8 mouse cellular contexts compared by ENCODE assay signal in the genomic region with DNA sequence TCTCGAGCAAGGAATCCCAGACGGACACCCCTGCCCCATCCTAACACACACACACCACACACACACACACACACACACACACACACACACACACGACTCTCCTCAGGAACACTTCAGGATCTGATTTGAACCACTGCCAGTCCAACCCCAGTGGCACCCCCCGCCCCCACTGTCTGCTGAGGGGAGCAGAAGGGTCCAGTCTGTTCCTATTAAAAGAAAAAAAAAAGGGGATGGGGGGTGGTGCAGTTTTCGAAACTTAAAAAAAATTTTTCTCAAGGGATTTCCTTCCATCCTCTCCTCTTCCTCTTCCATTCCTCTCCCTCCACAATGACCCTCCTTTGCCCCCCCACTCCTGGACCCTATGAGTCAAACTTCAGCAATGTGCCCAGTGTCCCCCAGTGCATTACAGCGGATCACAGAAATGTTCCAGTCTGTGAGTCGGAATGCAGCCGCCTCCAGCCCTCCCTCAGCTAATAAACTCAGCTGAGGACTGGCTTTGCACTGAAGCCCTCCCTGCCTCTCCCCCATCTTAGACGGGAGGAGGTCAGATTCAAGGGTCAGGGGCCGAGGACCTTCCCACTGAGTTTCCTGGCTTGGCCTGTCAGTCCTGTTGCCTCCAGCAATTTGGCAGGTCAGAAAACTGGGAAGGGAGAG. TPM values are rescaled to one million over a fixed set of nuclear protein-coding genes. Genes with fewer than 3 reads are reported as not detected.
DNase-seq lines count a peak whose midpoint lies in the region; ATAC-seq and TF ChIP-seq lines count a peak whose summit lies in the region.

No protein-coding gene starts in this region.

- no peak for ATAC-seq in forebrain, postnatal 0 days
- ATAC-seq in intestine, embryonic 16.5 days = 0 out of 2 replicates have a peak, but pooled peaks have one; percentile 10
- ATAC-seq in lung, embryonic 14.5 days (ENCODE audit: insufficient read depth) = no peak; the same call in 1 of the 2 replicates
- ATAC-seq in stomach, embryonic 15.5 days (ENCODE audit: insufficient read depth, low FRiP score, low read depth) = no peak; the same call in 1 of the 2 replicates

- 11% methylated on average over 9 of the region's 10 CpGs for whole genome bisulfite sequencing in forebrain, postnatal 0 days
- WGBS in intestine, embryonic 16.5 days = 15% methylated on average over 10 of the region's 10 CpGs
- WGBS in lung, embryonic 14.5 days = 9% methylated on average over 10 of the region's 10 CpGs
- WGBS in stomach, embryonic 15.5 days = 13% methylated on average over 10 of the region's 10 CpGs

- H3K9ac ChIP-seq in forebrain, postnatal 0 days = peak overlapping the region; percentile 96
- H3K9ac ChIP-seq in intestine, embryonic 16.5 days (ENCODE audit: low read depth, low read length) = peak overlapping the region; percentile 95
- peak overlapping the region; percentile 99 for H3K9ac ChIP-seq in lung, embryonic 14.5 days
- peak overlapping the region; percentile 82; the same call in 1 of the 2 replicates for H3K9ac ChIP-seq in stomach, embryonic 15.5 days

- peak; percentile 38 for DNase-seq in urinary bladder, postnatal 25 days (ENCODE audit: low spot score)
- no peak for DNase-seq in urinary bladder, adult 18-20 months (ENCODE audit: low spot score in 2 of 2)
- DNase-seq in forebrain, postnatal 0 days = no peak
- peak; percentile 78 for DNase-seq in lung, embryonic 14.5 days
- DNase-seq in layer of hippocampus, postnatal 25 days (ENCODE audit: extremely low spot score in 1 of 2, low spot score in 1 of 2) = no peak
- no peak for DNase-seq in ovary, adult 18-20 months (ENCODE audit: low spot score)

- no peaks in the 10 kb centered on the region for H3K27me3 ChIP-seq in forebrain, postnatal 0 days (ENCODE audit: insufficient read depth, low read length)
- H3K27me3 ChIP-seq in intestine, embryonic 16.5 days (replicated peaks; ENCODE audit: control insufficient read depth, insufficient read depth, low read length) = no peaks in the 10 kb centered on the region
- H3K27me3 ChIP-seq in lung, embryonic 14.5 days (ENCODE audit: insufficient read depth, low read length) = no peaks in the 10 kb centered on the region
- H3K27me3 ChIP-seq in stomach, embryonic 15.5 days (replicated peaks) = no peaks in the 10 kb centered on the region

- no peaks in the 10 kb centered on the region for H3K9me3 ChIP-seq in forebrain, postnatal 0 days (ENCODE audit: low read length)
- no peaks in the 10 kb centered on the region for H3K9me3 ChIP-seq in intestine, embryonic 16.5 days (ENCODE audit: control insufficient read depth, low read length)
- H3K9me3 ChIP-seq in lung, embryonic 14.5 days (ENCODE audit: low read depth, low read length) = no peaks in the 10 kb centered on the region
- H3K9me3 ChIP-seq in stomach, embryonic 15.5 days = no peaks in the 10 kb centered on the region

- peak; percentile 1 for TF ChIP-seq CTCF in forebrain, postnatal 0 days (IDR thresholded peaks at IDR 0.05; ENCODE audit: low read depth)
- no peak for TF ChIP-seq CTCF in lung, embryonic 14.5 days (IDR thresholded peaks at IDR 0.05; ENCODE audit: low read depth)

- peak overlapping the region; percentile 86 for H3K4me3 ChIP-seq in forebrain, postnatal 0 days (ENCODE audit: low read depth, low read length)
- peak overlapping the region; percentile 78 for H3K4me3 ChIP-seq in intestine, embryonic 16.5 days (ENCODE audit: low read length)
- H3K4me3 ChIP-seq in lung, embryonic 14.5 days (ENCODE audit: low read depth, low read length) = peak overlapping the region; percentile 87
- H3K4me3 ChIP-seq in stomach, embryonic 15.5 days (replicated peaks) = peak overlapping the region; percentile 72

- H3K27ac ChIP-seq in forebrain, postnatal 0 days (ENCODE audit: low read depth, low read length) = peak overlapping the region; percentile 97
- peak overlapping the region; percentile 96 for H3K27ac ChIP-seq in intestine, embryonic 16.5 days (ENCODE audit: low read length)
- peak overlapping the region; percentile 98 for H3K27ac ChIP-seq in lung, embryonic 14.5 days (ENCODE audit: low read depth)
- H3K27ac ChIP-seq in stomach, embryonic 15.5 days = peak overlapping the region; percentile 95

- peaks cover 28% of the 10 kb centered on the region for H3K4me1 ChIP-seq in forebrain, postnatal 0 days (ENCODE audit: insufficient read depth)
- H3K4me1 ChIP-seq in intestine, embryonic 16.5 days (ENCODE audit: control insufficient read depth, insufficient read depth, low read length) = peaks cover 44% of the 10 kb centered on the region
- peaks cover 31% of the 10 kb centered on the region; the same call in 1 of the 2 replicates for H3K4me1 ChIP-seq in lung, embryonic 14.5 days (ENCODE audit: insufficient read depth)
- H3K4me1 ChIP-seq in stomach, embryonic 15.5 days = peaks cover 43% of the 10 kb centered on the region

- peak overlapping the region; percentile 82 for H3K4me2 ChIP-seq in forebrain, postnatal 0 days (ENCODE audit: low read depth)
- H3K4me2 ChIP-seq in intestine, embryonic 16.5 days (ENCODE audit: low read depth, low read length) = peak overlapping the region; percentile 89
- H3K4me2 ChIP-seq in lung, embryonic 14.5 days = peak overlapping the region; percentile 87
- peak overlapping the region; percentile 82 for H3K4me2 ChIP-seq in stomach, embryonic 15.5 days

- H3K36me3 ChIP-seq in forebrain, postnatal 0 days (ENCODE audit: insufficient read depth) = no peaks in the 10 kb centered on the region
- no peaks in the 10 kb centered on the region for H3K36me3 ChIP-seq in intestine, embryonic 16.5 days (ENCODE audit: control insufficient read depth, insufficient read depth, low read length)
- H3K36me3 ChIP-seq in lung, embryonic 14.5 days (ENCODE audit: insufficient read depth) = no peaks in the 10 kb centered on the region
- no peaks in the 10 kb centered on the region for H3K36me3 ChIP-seq in stomach, embryonic 15.5 days

RNA-seq across cellular contexts. Expression of gene Hdac7, which starts 12.2 kb away (rescaled TPM):
- 20.7 and 29.4 TPM in 2 replicates for total RNA-seq in forebrain, postnatal 0 days (2014; rRNA removed)
- polyA plus RNA-seq in forebrain, postnatal 0 days (2015; fragmentation: Nextera tagmentation; extraction: Ambion mirVana) = 16.2 and 21.6 TPM in 2 replicates
- 15.8 and 18.2 TPM in 2 replicates for polyA plus RNA-seq in intestine, embryonic 16.5 days (2015; fragmentation: Nextera tagmentation; extraction: Ambion mirVana)
- polyA plus RNA-seq in lung, embryonic 14.5 days (2014; fragmentation: Nextera tagmentation; extraction: Ambion mirVana) = 43.8 and 51.2 TPM in 2 replicates
- polyA plus RNA-seq in stomach, embryonic 15.5 days (2015; fragmentation: Nextera tagmentation; extraction: Ambion mirVana) = 22.1 and 23.6 TPM in 2 replicates
- total RNA-seq in layer of hippocampus, postnatal 25 days (2021) = 10 to 100 TPM; 15.6 to 30.1 TPM

RNA-seq across cellular contexts. Expression of gene Slc48a1, which starts 53.8 kb away (rescaled TPM):
- 40.2 and 56.4 TPM in 2 replicates for total RNA-seq in forebrain, postnatal 0 days (2014; rRNA removed)
- 123 and 135 TPM in 2 replicates for polyA plus RNA-seq in forebrain, postnatal 0 days (2015; fragmentation: Nextera tagmentation; extraction: Ambion mirVana)
- 25.4 and 26.9 TPM in 2 replicates for polyA plus RNA-seq in intestine, embryonic 16.5 days (2015; fragmentation: Nextera tagmentation; extraction: Ambion mirVana)
- polyA plus RNA-seq in lung, embryonic 14.5 days (2014; fragmentation: Nextera tagmentation; extraction: Ambion mirVana) = 25.3 and 32.7 TPM in 2 replicates
- 29.6 and 41.9 TPM in 2 replicates for polyA plus RNA-seq in stomach, embryonic 15.5 days (2015; fragmentation: Nextera tagmentation; extraction: Ambion mirVana)
- total RNA-seq in layer of hippocampus, postnatal 25 days (2021) = 100 to 1,000 TPM; 151 to 169 TPM

Comparison
In these comparisons a context has a peak if more than half of its experiments do, and no peak if none do; other contexts are left out.
1. DNase-seq: peak in urinary bladder, postnatal 25 days (single experiment) and lung, embryonic 14.5 days (single experiment); none in urinary bladder, adult 18-20 months (0 of 2), forebrain, postnatal 0 days (single experiment), layer of hippocampus, postnatal 25 days (0 of 2) and ovary, adult 18-20 months (single experiment).
2. Peak in every context shown above with its lines, with median percentiles within 50 percentile points of each other: H3K27ac ChIP-seq, H3K4me2 ChIP-seq, H3K4me3 ChIP-seq and H3K9ac ChIP-seq.